Mouse (Mus musculus): ENCODE measurements around the gene H2-DMa. TPM values are rescaled to one million over a fixed set of nuclear protein-coding genes. Genes with fewer than 3 reads are reported as not detected.

Gene H2-DMa
- 10.8 and 11.6 TPM in 2 replicates for polyA plus RNA-seq (2015; fragmentation: Nextera tagmentation; extraction: Ambion mirVana)

DNA sequence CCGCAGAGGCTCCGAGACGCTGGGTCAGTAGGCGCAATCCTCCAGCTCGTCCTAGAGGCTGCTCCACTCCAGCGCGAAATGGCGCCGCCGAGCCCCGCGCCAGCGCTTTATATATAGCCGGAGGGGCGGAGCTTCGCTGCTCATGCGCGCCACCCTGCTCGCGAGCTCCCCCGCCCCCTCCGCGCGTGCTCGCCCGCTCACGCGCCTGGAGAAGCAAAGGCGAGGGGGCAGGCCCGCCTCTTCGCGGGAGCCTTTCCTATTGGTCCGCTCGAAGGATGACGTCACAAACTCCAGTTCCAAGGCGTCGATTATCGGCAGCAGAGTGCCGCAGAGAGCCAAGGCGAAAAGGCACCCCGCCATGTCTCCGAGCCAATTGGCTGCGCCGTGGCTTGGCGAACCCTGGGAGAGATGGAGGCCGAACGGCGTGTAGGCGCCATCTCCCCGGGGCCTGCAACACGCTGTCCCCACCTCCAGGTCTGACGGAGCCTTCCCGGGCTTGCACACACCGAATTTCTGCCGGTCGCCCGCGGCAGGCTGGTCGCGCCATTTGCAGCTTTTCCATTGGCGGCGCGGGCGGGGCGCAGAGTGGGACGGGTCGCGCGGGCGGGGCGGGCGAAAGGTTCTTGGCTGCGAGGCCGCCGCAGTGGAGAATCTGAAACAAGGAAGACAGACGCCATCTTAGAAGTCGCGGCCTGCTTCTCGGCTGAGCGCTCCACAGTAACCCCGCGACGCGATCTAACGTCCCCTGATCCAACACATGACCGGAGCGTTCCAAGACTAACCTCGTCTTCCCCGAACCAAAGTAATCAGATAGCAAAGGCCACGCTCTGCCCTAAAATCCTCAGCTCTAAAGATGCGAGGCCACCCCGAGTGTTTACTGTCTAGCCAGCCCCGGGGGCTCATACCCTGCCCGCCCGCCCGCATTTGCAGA lies at the start of gene H2-DMa:
Gene H2-DMa (plus strand): TSS at position 293 of the 931 bp plus-strand sequence.
- peak within 1 kb of the TSS; percentile 99 for H3K9ac ChIP-seq (ENCODE audit: low read length)
- WGBS: 1% methylated on average over 96 of the region's 96 CpGs
- ATAC-seq (ENCODE audit: insufficient read depth, low FRiP score): peak; percentile 80
- H3K36me3 ChIP-seq (ENCODE audit: control insufficient read depth, insufficient read depth, low read length): peaks cover 23% of the 10 kb centered on the region
- peak within 1 kb of the TSS; percentile 96 for H3K4me3 ChIP-seq (replicated peaks; ENCODE audit: low read length)
- peak within 1 kb of the TSS; percentile 100 for H3K27ac ChIP-seq (ENCODE audit: low read length)
- peaks cover 20% of the 10 kb centered on the region for H3K4me1 ChIP-seq (ENCODE audit: control insufficient read depth, insufficient read depth, low read length)
- H3K9me3 ChIP-seq (replicated peaks; ENCODE audit: control insufficient read depth, low read length): no peaks in the 10 kb centered on the region
- peak within 1 kb of the TSS; percentile 97 for H3K4me2 ChIP-seq (ENCODE audit: low read depth, low read length)
- no peaks in the 10 kb centered on the region for H3K27me3 ChIP-seq (ENCODE audit: control insufficient read depth, insufficient read depth, low read length)

DNA sequence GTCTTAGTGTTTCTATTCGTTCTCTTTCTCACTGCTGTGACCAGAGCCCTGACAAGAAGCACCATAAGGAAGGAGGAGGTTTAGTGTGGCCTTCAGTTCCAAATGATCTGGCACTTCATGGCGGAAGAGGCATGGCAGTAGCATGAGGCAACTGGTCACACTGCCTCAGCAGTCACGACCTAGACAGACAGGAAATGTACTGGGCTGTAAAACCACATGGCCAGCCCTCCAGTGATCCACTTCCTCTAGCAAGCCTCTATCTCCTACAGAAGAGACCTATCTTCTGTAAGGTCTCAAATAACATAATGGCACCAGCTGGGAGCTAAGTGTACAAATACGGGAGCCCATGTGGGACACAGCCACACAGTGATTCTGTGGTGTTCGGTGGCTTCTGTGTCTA lies 47.2 kb upstream of the H2-DMa start:
- H3K27ac ChIP-seq (ENCODE audit: low read length): no peak overlapping the region
- H3K4me2 ChIP-seq (ENCODE audit: low read depth, low read length): no peak overlapping the region
- H3K4me3 ChIP-seq (replicated peaks; ENCODE audit: low read length): no peak overlapping the region
- no peaks in the 10 kb centered on the region for H3K36me3 ChIP-seq (ENCODE audit: control insufficient read depth, insufficient read depth, low read length)
- peaks cover 14% of the 10 kb centered on the region for H3K27me3 ChIP-seq (ENCODE audit: control insufficient read depth, insufficient read depth, low read length)
- H3K4me1 ChIP-seq (ENCODE audit: control insufficient read depth, insufficient read depth, low read length): no peaks in the 10 kb centered on the region
- 69% methylated on average over 5 of the region's 5 CpGs for WGBS
- H3K9me3 ChIP-seq (replicated peaks; ENCODE audit: control insufficient read depth, low read length): no peaks in the 10 kb centered on the region
- H3K9ac ChIP-seq (ENCODE audit: low read length): no peak overlapping the region
- ATAC-seq (ENCODE audit: insufficient read depth, low FRiP score): no peak

DNA sequence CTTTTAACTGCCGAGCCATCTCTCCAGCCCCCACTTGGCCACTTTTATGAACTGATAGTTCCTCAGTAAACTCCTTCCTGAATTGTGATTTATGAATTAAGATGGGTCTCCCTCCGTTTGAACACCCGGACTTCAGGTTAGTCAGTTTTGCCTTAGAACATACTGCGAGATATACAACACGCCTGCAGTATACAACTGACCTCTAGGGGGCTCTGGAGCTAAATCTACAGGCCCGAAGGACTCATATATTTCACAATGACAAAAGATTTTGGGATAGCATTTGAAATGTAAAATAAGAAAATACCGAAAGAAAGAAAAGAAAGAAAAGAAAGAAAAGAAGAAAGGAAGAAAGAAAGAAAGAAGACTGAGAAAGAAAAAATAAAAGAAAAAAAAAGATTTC lies 44.1 kb upstream of the H2-DMa start:
- no peaks in the 10 kb centered on the region for H3K4me1 ChIP-seq (ENCODE audit: control insufficient read depth, insufficient read depth, low read length)
- WGBS: 41% methylated on average over 7 of the region's 7 CpGs
- no peaks in the 10 kb centered on the region for H3K36me3 ChIP-seq (ENCODE audit: control insufficient read depth, insufficient read depth, low read length)
- H3K27me3 ChIP-seq (ENCODE audit: control insufficient read depth, insufficient read depth, low read length): peaks cover 17% of the 10 kb centered on the region
- no peak for ATAC-seq (ENCODE audit: insufficient read depth, low FRiP score)
- H3K4me3 ChIP-seq (replicated peaks; ENCODE audit: low read length): no peak overlapping the region
- no peak overlapping the region for H3K4me2 ChIP-seq (ENCODE audit: low read depth, low read length)
- no peak overlapping the region for H3K27ac ChIP-seq (ENCODE audit: low read length)
- H3K9ac ChIP-seq (ENCODE audit: low read length): no peak overlapping the region
- no peaks in the 10 kb centered on the region for H3K9me3 ChIP-seq (replicated peaks; ENCODE audit: control insufficient read depth, low read length)

DNA sequence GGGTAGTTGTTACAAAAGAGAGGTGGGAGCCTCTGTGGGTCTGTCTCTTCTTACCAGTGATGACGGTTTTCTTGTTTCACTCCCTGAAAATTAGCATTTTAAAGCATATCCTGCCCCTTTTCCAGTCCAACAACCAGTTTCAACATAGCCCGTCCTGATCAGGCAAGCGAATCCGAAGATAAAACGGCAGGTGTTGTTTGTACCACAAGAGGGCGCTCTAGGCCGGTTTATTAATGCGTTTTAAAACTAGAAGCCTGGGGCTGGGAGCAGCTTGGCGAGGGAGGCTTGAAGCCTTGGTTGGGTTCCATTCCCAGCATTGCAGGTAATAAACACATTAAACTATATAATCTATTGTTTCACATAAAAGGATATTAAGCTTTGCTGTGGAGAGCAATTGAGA lies 41.8 kb upstream of the H2-DMa start:
- H3K36me3 ChIP-seq (ENCODE audit: control insufficient read depth, insufficient read depth, low read length): no peaks in the 10 kb centered on the region
- H3K9ac ChIP-seq (ENCODE audit: low read length): no peak overlapping the region
- H3K9me3 ChIP-seq (replicated peaks; ENCODE audit: control insufficient read depth, low read length): no peaks in the 10 kb centered on the region
- H3K27me3 ChIP-seq (ENCODE audit: control insufficient read depth, insufficient read depth, low read length): peaks cover 17% of the 10 kb centered on the region
- H3K4me3 ChIP-seq (replicated peaks; ENCODE audit: low read length): no peak overlapping the region
- no peak overlapping the region for H3K27ac ChIP-seq (ENCODE audit: low read length)
- ATAC-seq (ENCODE audit: insufficient read depth, low FRiP score): no peak
- WGBS: 3% methylated on average over 9 of the region's 9 CpGs
- H3K4me2 ChIP-seq (ENCODE audit: low read depth, low read length): no peak overlapping the region
- no peaks in the 10 kb centered on the region for H3K4me1 ChIP-seq (ENCODE audit: control insufficient read depth, insufficient read depth, low read length)

DNA sequence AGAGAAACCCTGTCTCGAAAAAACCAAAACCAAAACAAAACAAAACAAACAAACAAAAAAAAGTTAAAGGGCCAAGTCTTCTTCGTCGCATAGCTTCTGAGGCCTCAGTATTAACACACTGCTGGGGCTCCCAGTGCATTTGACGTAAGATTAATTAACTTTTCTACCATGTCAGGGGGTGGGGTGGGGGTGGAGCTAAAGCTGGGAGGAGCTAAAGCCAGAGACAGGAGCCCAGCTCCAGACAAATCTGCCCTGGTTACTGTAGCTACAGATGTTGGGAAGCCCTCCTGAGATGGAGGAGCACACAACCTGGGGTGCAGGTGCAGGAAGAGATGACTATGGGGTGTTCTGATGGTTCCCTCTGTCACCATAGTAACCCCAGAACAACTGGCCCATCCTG lies 41.2 kb upstream of the H2-DMa start:
- WGBS: 56% methylated on average over 4 of the region's 4 CpGs
- Histone ChIP-seq H3K4me3 (replicated peaks; ENCODE audit: low read length) (no peak overlapping the region), H3K4me1 (ENCODE audit: control insufficient read depth, insufficient read depth, low read length) (no peaks in the 10 kb centered on the region)

DNA sequence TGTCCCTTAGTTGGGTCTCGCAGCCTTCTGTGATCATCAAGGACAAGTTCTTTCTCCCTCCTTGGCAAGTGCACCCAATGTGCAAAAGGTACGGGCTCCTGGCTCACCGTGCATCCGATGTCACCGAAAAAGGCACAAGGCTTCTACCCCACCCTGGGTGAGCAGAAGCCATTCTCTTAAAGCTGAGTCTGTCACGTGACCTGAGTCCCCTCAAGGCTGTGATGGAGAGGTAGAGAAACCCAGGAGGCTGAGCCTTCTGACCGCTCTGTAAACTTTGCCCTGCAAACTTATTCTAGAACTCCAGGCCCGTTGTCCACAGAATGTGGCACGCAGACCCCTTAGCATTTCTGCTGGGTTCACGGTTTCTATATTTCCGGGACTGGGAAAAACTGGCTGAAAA lies 40.3 kb upstream of the H2-DMa start:
- Histone ChIP-seq H3K27ac (ENCODE audit: low read length) (no peak overlapping the region), H3K9me3 (replicated peaks; ENCODE audit: control insufficient read depth, low read length) (no peaks in the 10 kb centered on the region), H3K27me3 (ENCODE audit: control insufficient read depth, insufficient read depth, low read length) (peaks cover 17% of the 10 kb centered on the region), H3K4me3 (replicated peaks; ENCODE audit: low read length) (no peak overlapping the region), H3K9ac (ENCODE audit: low read length) (no peak overlapping the region), H3K4me2 (ENCODE audit: low read depth, low read length) (no peak overlapping the region), H3K36me3 (ENCODE audit: control insufficient read depth, insufficient read depth, low read length) (no peaks in the 10 kb centered on the region), H3K4me1 (ENCODE audit: control insufficient read depth, insufficient read depth, low read length) (no peaks in the 10 kb centered on the region)
- no peak for ATAC-seq (ENCODE audit: insufficient read depth, low FRiP score)
- WGBS: 85% methylated on average over 11 of the region's 11 CpGs

More for the DNA sequence above, 41.2 kb upstream of the H2-DMa start:
- no peaks in the 10 kb centered on the region for H3K36me3 ChIP-seq (ENCODE audit: control insufficient read depth, insufficient read depth, low read length)
- no peak overlapping the region for H3K4me2 ChIP-seq (ENCODE audit: low read depth, low read length)
- no peak for ATAC-seq (ENCODE audit: insufficient read depth, low FRiP score)
- no peak overlapping the region for H3K27ac ChIP-seq (ENCODE audit: low read length)
- H3K9ac ChIP-seq (ENCODE audit: low read length): no peak overlapping the region
- peaks cover 17% of the 10 kb centered on the region for H3K27me3 ChIP-seq (ENCODE audit: control insufficient read depth, insufficient read depth, low read length)
- no peaks in the 10 kb centered on the region for H3K9me3 ChIP-seq (replicated peaks; ENCODE audit: control insufficient read depth, low read length)

DNA sequence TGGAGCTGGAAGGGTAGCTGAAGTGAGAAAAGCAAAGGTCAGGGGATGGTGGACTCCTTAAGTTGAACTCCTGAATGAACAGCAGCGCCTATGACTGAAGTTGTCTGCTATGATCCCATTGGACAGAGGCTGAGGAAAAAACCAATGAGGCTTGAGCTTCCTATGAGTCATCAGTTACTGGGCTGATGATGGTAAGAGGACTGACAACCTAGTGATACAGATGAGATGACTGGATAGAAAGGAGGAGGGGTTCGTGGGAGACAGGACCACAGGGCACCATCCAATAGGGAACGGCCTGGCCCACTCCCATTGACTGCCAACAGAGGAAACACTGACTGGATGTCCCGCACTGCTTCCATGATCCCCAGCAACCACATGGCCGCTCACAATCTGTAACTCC lies 39.7 kb upstream of the H2-DMa start:
- peak; percentile 59; the same call in 1 of the 2 replicates for ATAC-seq (ENCODE audit: insufficient read depth, low FRiP score)
- Histone ChIP-seq H3K27ac (ENCODE audit: low read length) (no peak overlapping the region), H3K9ac (ENCODE audit: low read length) (no peak overlapping the region), H3K4me3 (replicated peaks; ENCODE audit: low read length) (no peak overlapping the region), H3K36me3 (ENCODE audit: control insufficient read depth, insufficient read depth, low read length) (no peaks in the 10 kb centered on the region), H3K27me3 (ENCODE audit: control insufficient read depth, insufficient read depth, low read length) (peaks cover 17% of the 10 kb centered on the region), H3K4me2 (ENCODE audit: low read depth, low read length) (no peak overlapping the region), H3K4me1 (ENCODE audit: control insufficient read depth, insufficient read depth, low read length) (no peaks in the 10 kb centered on the region), H3K9me3 (replicated peaks; ENCODE audit: control insufficient read depth, low read length) (no peaks in the 10 kb centered on the region)
- WGBS: 12% methylated on average over 5 of the region's 5 CpGs

DNA sequence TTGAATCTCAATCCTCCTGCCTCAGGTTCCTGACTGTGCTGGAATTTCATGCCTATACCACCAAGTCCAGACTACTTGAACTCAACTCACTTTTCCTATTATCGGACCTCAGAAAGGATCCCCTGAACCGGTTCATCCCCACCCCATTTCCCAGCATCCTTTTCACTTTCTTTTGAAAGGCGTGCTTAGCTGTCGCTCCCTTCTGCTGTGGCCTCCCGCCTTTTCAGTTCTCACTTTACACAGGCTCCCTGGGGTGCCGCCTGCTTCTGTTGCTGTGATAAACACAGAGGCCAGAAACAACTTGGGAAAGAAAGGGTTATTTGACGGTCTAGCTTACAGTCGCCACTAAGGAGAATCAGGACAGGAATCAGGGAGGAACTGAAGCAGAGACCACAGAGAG lies 36.2 kb upstream of the H2-DMa start:
- Histone ChIP-seq H3K9ac (ENCODE audit: low read length) (no peak overlapping the region), H3K36me3 (ENCODE audit: control insufficient read depth, insufficient read depth, low read length) (no peaks in the 10 kb centered on the region), H3K4me2 (ENCODE audit: low read depth, low read length) (no peak overlapping the region), H3K4me1 (ENCODE audit: control insufficient read depth, insufficient read depth, low read length) (no peaks in the 10 kb centered on the region), H3K4me3 (replicated peaks; ENCODE audit: low read length) (no peak overlapping the region), H3K9me3 (replicated peaks; ENCODE audit: control insufficient read depth, low read length) (no peaks in the 10 kb centered on the region), H3K27me3 (ENCODE audit: control insufficient read depth, insufficient read depth, low read length) (no peaks in the 10 kb centered on the region), H3K27ac (ENCODE audit: low read length) (no peak overlapping the region)
- WGBS: 11% methylated on average over 8 of the region's 8 CpGs
- ATAC-seq (ENCODE audit: insufficient read depth, low FRiP score): no peak

DNA sequence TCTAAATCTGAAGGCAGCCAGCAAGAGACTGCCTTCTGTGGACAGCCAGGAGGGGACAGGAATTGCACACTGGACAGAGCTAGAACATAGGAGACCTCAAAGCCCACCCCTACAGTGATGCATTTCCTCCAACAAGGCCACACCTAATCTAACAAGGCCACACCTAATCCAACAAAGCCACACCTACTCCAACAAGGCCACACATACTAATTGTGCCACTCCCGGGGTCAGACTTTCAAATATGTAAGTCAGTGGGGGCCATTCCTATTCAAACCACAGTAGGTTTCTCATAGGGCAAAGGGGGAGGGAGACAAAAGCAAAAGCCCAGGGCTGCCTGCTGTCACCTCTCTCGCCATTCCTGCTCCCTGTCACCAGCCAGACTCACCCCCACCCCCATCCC lies 32.0 kb upstream of the H2-DMa start:
- 60% methylated on average over 2 of the region's 2 CpGs for WGBS
- Histone ChIP-seq H3K4me3 (replicated peaks; ENCODE audit: low read length) (no peak overlapping the region), H3K4me2 (ENCODE audit: low read depth, low read length) (no peak overlapping the region), H3K4me1 (ENCODE audit: control insufficient read depth, insufficient read depth, low read length) (no peaks in the 10 kb centered on the region), H3K36me3 (ENCODE audit: control insufficient read depth, insufficient read depth, low read length) (no peaks in the 10 kb centered on the region), H3K9me3 (replicated peaks; ENCODE audit: control insufficient read depth, low read length) (no peaks in the 10 kb centered on the region), H3K27ac (ENCODE audit: low read length) (no peak overlapping the region), H3K9ac (ENCODE audit: low read length) (no peak overlapping the region), H3K27me3 (ENCODE audit: control insufficient read depth, insufficient read depth, low read length) (no peaks in the 10 kb centered on the region)
- ATAC-seq (ENCODE audit: insufficient read depth, low FRiP score): no peak

Measured in stomach, embryonic 16.5 days (tissue).